Mouse (Mus musculus) heart, postnatal 36 days (tissue): ENCODE data around the gene Hils1. TPM values are rescaled to one million over a fixed set of nuclear protein-coding genes. Genes with fewer than 3 reads are reported as not detected.
"Not testable (repeated sequence)": the region's sequence is repeated elsewhere in the genome, so short reads cannot be mapped to it uniquely, and the experiment has no call there.

Source experiments
- DNase-seq, 2 experiments: peaks; one replicate each; pipeline ENCODE4 v3.0.0; 2021 to 2022
- intact Hi-C: fragments of 180-260 bp; cut with DNase I; formaldehyde crosslinking; loops from one replicate; pipeline ENCODE4 v1.15.1; 2025
- total RNA-seq, 2 experiments: library from RNA; stranded (reverse); gene quantifications; 2 replicates each; pipeline ENCODE4 v1.2.3; 2021

Hils1 gene
- total RNA-seq, 2 experiments from 2014 or later = not detected

GRCm38 (mm10) chr11:94945236-94945635 lies 22.2 kb upstream of the Hils1 start:
- no peak for DNase-seq
- intact Hi-C loops = no loop called here

GRCm38 (mm10) chr11:94952169-94952568 lies 15.2 kb upstream of the Hils1 start:
- DNase-seq = no peak
- intact Hi-C loops = no loop called here

GRCm38 (mm10) chr11:94955103-94955502 lies 12.3 kb upstream of the Hils1 start:
- intact Hi-C loops = no loop called here
- no peak for DNase-seq

GRCm38 (mm10) chr11:94957693-94958064 lies 9.7 kb upstream of the Hils1 start:
- DNase-seq = peak in 1 of 2 experiments; percentile 72
- intact Hi-C loops = loop anchor here (1.0 kb wide), 1 partner anchor 33 kb away; no protein-coding TSS in a partner anchor

- DNase-seq = peak; percentile 83 to 87
- intact Hi-C loops = loop anchor here (1.0 kb wide), 1 partner anchor 32 kb away; no protein-coding TSS in a partner anchor
Observed at GRCm38 (mm10) chr11:94958065-94958858, 9.1 kb upstream of the Hils1 start.

GRCm38 (mm10) chr11:94962534-94963101 lies 4.8 kb upstream of the Hils1 start:
- intact Hi-C loops = no loop called here
- no peak for DNase-seq

- intact Hi-C loops = no loop called here
- DNase-seq = no peak
Observed at GRCm38 (mm10) chr11:94968187-94968586, 794 bp downstream of the Hils1 start.

GRCm38 (mm10) chr11:94969709-94970108 lies 2.3 kb downstream of the Hils1 start:
- intact Hi-C loops = loop anchor here (1.0 kb wide), 2 partner anchors 30 to 103 kb away; no protein-coding TSS in a partner anchor
- not testable (repeated sequence) for DNase-seq

GRCm38 (mm10) chr11:94970210-94970943 lies 3.0 kb downstream of the Hils1 start:
- intact Hi-C loops = loop anchor here (1.0 kb wide), 2 partner anchors 31 to 104 kb away; no protein-coding TSS in a partner anchor
- DNase-seq = peak; percentile 77 to 79

GRCm38 (mm10) chr11:94971895-94972615 lies 4.7 kb downstream of the Hils1 start:
- intact Hi-C loops = no loop called here

GRCm38 (mm10) chr11:94972887-94973286 lies 5.5 kb downstream of the Hils1 start:
- DNase-seq = no peak
- intact Hi-C loops = no loop called here

More at GRCm38 (mm10) chr11:94971895-94972615, 4.7 kb downstream of the Hils1 start:
- no peak for DNase-seq

- no peak for DNase-seq
- intact Hi-C loops = no loop called here
Observed at GRCm38 (mm10) chr11:94973313-94973712, 5.9 kb downstream of the Hils1 start.

- DNase-seq = no peak
- intact Hi-C loops = no loop called here
Observed at GRCm38 (mm10) chr11:94974951-94975350, 7.6 kb downstream of the Hils1 start.

- intact Hi-C loops = no loop called here
- no peak for DNase-seq
Observed at GRCm38 (mm10) chr11:94976199-94976598, 8.8 kb downstream of the Hils1 start, which contains the start of gene Sgca. Sgca (minus strand) TSS chr11:94976327.

GRCm38 (mm10) chr11:94978178-94978915 lies 11.0 kb downstream of the Hils1 start:
- intact Hi-C loops = loop anchor here (1.0 to 2.0 kb wide), 2 partner anchors 23 to 62 kb away; partner anchors contain the start of gene Pdk2
- no peak for DNase-seq

- peak; percentile 97 to 98 for DNase-seq
- intact Hi-C loops = loop anchor here (1.0 to 2.0 kb wide), 3 partner anchors 11 to 62 kb away; partner anchors contain the start of gene Pdk2
Observed at GRCm38 (mm10) chr11:94978947-94979346, 11.6 kb downstream of the Hils1 start.

- no peak for DNase-seq
- intact Hi-C loops = loop anchor here (1.0 to 2.0 kb wide), 2 partner anchors 11 to 61 kb away; partner anchors contain the start of gene Pdk2
Observed at GRCm38 (mm10) chr11:94979462-94980179, 12.2 kb downstream of the Hils1 start.

- intact Hi-C loops = no loop called here
- DNase-seq = no peak
Observed at GRCm38 (mm10) chr11:94985140-94985539, 17.7 kb downstream of the Hils1 start.

GRCm38 (mm10) chr11:94985822-94986221 lies 18.4 kb downstream of the Hils1 start:
- DNase-seq = no peak
- intact Hi-C loops = no loop called here
